Mouse (Mus musculus) lung, embryonic 14.5 days (tissue): Measurements from ENCODE around the gene Arhgef10l. TPM values are rescaled to one million over a fixed set of nuclear protein-coding genes. Genes with fewer than 3 reads are reported as not detected.
A peak's percentile ranks its signal among the peaks of the same experiment; 100 is the strongest.

Experiments
- ATAC-seq: fragments of 200-750 bp; cut with Nextera tagmentation; 2 replicates; pipeline ENCODE4 v1.8.0; 2017; ENCODE audit warnings: mild to moderate bottlenecking, moderate TSS enrichment, moderate library complexity; ENCODE audit not compliant: insufficient read depth
- DNase-seq: peaks from one replicate; pipeline ENCODE4 v3.0.0-alpha.2; 2015
- H3K27ac ChIP-seq: fragments of 300-500 bp; sonication (generic); 2 replicates; pipeline ENCODE4 v1.5.1; 2014; ENCODE audit warnings: low read depth, mild to moderate bottlenecking, moderate library complexity
- H3K27me3 ChIP-seq: fragments of 300-500 bp; sonication (generic); 2 replicates; pipeline ENCODE4 v1.6.1; 2014; ENCODE audit warnings: low read length, control low read depth; ENCODE audit not compliant: insufficient read depth
- H3K36me3 ChIP-seq: fragments of 300-500 bp; sonication (generic); 2 replicates; pipeline ENCODE4 v1.6.1; 2014; ENCODE audit warnings: control low read depth; ENCODE audit not compliant: insufficient read depth
- H3K4me1 ChIP-seq: fragments of 300-500 bp; sonication (generic); 2 replicates; pipeline ENCODE4 v1.6.1; 2014; ENCODE audit warnings: antibody characterized with exemption, control low read depth; ENCODE audit not compliant: insufficient read depth
- H3K4me2 ChIP-seq: fragments of 300-500 bp; sonication (generic); 2 replicates; pipeline ENCODE4 v1.6.1; 2014; ENCODE audit warnings: mild to moderate bottlenecking
- H3K4me3 ChIP-seq: fragments of 300-500 bp; sonication (generic); 2 replicates; pipeline ENCODE4 v1.5.1; 2014; ENCODE audit warnings: low read depth, low read length
- H3K9ac ChIP-seq: fragments of 300-500 bp; sonication (generic); 2 replicates; pipeline ENCODE4 v1.6.1; 2014
- H3K9me3 ChIP-seq: fragments of 300-500 bp; sonication (generic); 2 replicates; pipeline ENCODE4 v1.6.1; 2016; ENCODE audit warnings: low read depth, low read length, control low read depth
- CTCF ChIP-seq: IDR thresholded peaks from 2 replicates; pipeline ENCODE4 v1.5.1; 2016; ENCODE audit warnings: antibody characterized with exemption, low read depth
- WGBS: fragments of 180-500 bp; shearing (Covaris S2); extraction: QIAGEN DNeasy Blood & Tissue Kit; methylation state at CpG from one replicate; pipeline ENCODE4 v1.1.7; 2014; 5-methylcytosine and 5-hydroxymethylcytosine counted together
- polyA plus RNA-seq: library from polyadenylated mRNA; unstranded; fragments of >200 nt; fragmentation: Nextera tagmentation; extraction: Ambion mirVana; gene quantifications from 2 replicates; pipeline ENCODE4 v1.2.1, GENCODE M21; 2014

Gene Arhgef10l
- polyA plus RNA-seq, 1 experiment from 2014 or later: 16.1 TPM

GRCm38 (mm10) chr4:140598846-140599245 lies 67.0 kb downstream of the Arhgef10l start:
- no peak overlapping the region for H3K4me3 ChIP-seq
- no peaks in the 10 kb centered on the region for H3K4me1 ChIP-seq
- peaks cover 16% of the 10 kb centered on the region; the same call in 1 of the 2 replicates for H3K36me3 ChIP-seq
- DNase-seq: no peak
- no peak overlapping the region for H3K9ac ChIP-seq
- ATAC-seq: no peak
- no peaks in the 10 kb centered on the region for H3K27me3 ChIP-seq
- no peak overlapping the region for H3K4me2 ChIP-seq
- WGBS: 66% methylated on average over 5 of the region's 5 CpGs
- TF ChIP-seq CTCF: no peak
- no peak overlapping the region for H3K27ac ChIP-seq
- no peaks in the 10 kb centered on the region; the same call in 1 of the 2 replicates for H3K9me3 ChIP-seq

GRCm38 (mm10) chr4:140597928-140598327 lies 67.9 kb downstream of the Arhgef10l start:
- H3K27me3 ChIP-seq: no peaks in the 10 kb centered on the region
- H3K27ac ChIP-seq: no peak overlapping the region
- H3K9ac ChIP-seq: no peak overlapping the region
- H3K4me3 ChIP-seq: no peak overlapping the region
- no peaks in the 10 kb centered on the region; the same call in 1 of the 2 replicates for H3K9me3 ChIP-seq
- no peak for TF ChIP-seq CTCF
- WGBS: 90% methylated on average over 6 of the region's 6 CpGs
- no peak overlapping the region for H3K4me2 ChIP-seq
- peaks cover 19% of the 10 kb centered on the region; the same call in 1 of the 2 replicates for H3K36me3 ChIP-seq
- ATAC-seq: no peak
- H3K4me1 ChIP-seq: no peaks in the 10 kb centered on the region
- no peak for DNase-seq

GRCm38 (mm10) chr4:140597378-140597777 lies 68.4 kb downstream of the Arhgef10l start:
- no peak overlapping the region for H3K9ac ChIP-seq
- no peaks in the 10 kb centered on the region for H3K4me1 ChIP-seq
- 94% methylated on average over 5 of the region's 5 CpGs for WGBS
- no peak for TF ChIP-seq CTCF
- H3K36me3 ChIP-seq: 0 out of 2 replicates have a peak, but pooled peaks cover 19% of the 10 kb centered on the region
- H3K27ac ChIP-seq: no peak overlapping the region
- no peak overlapping the region for H3K4me3 ChIP-seq
- no peaks in the 10 kb centered on the region; the same call in 1 of the 2 replicates for H3K9me3 ChIP-seq
- no peaks in the 10 kb centered on the region for H3K27me3 ChIP-seq
- ATAC-seq (no peak), DNase-seq (no peak)
- H3K4me2 ChIP-seq: no peak overlapping the region

- H3K4me1 ChIP-seq: no peaks in the 10 kb centered on the region
- no peak for ATAC-seq
- H3K27me3 ChIP-seq: no peaks in the 10 kb centered on the region
- peaks cover 26% of the 10 kb centered on the region; the same call in 1 of the 2 replicates for H3K36me3 ChIP-seq
- TF ChIP-seq CTCF: no peak
- no peaks in the 10 kb centered on the region; the same call in 1 of the 2 replicates for H3K9me3 ChIP-seq
- H3K4me3 ChIP-seq: no peak overlapping the region
- H3K27ac ChIP-seq: no peak overlapping the region
- no peak overlapping the region for H3K9ac ChIP-seq
- no peak for DNase-seq
- H3K4me2 ChIP-seq: no peak overlapping the region
- 82% methylated on average over 14 of the region's 14 CpGs for WGBS
Observed at GRCm38 (mm10) chr4:140593771-140594505, 71.9 kb downstream of the Arhgef10l start.

- H3K4me3 ChIP-seq: no peak overlapping the region
- no peaks in the 10 kb centered on the region; the same call in 1 of the 2 replicates for H3K9me3 ChIP-seq
- ATAC-seq: no peak
- 64% methylated on average over 16 of the region's 16 CpGs for WGBS
- H3K36me3 ChIP-seq: peaks cover 28% of the 10 kb centered on the region; the same call in 1 of the 2 replicates
- TF ChIP-seq CTCF: no peak
- no peak for DNase-seq
- no peaks in the 10 kb centered on the region for H3K27me3 ChIP-seq
- H3K4me1 ChIP-seq: no peaks in the 10 kb centered on the region
- no peak overlapping the region for H3K9ac ChIP-seq
- H3K27ac ChIP-seq: no peak overlapping the region
- no peak overlapping the region for H3K4me2 ChIP-seq
Observed at GRCm38 (mm10) chr4:140592990-140593770, 72.6 kb downstream of the Arhgef10l start.

- H3K27ac ChIP-seq: no peak overlapping the region
- H3K9me3 ChIP-seq: no peaks in the 10 kb centered on the region; the same call in 1 of the 2 replicates
- DNase-seq: peak; percentile 96
- peaks cover 23% of the 10 kb centered on the region; the same call in 1 of the 2 replicates for H3K36me3 ChIP-seq
- TF ChIP-seq CTCF: peak; percentile 89
- no peak overlapping the region for H3K9ac ChIP-seq
- ATAC-seq: peak; percentile 67; the same call in 1 of the 2 replicates
- H3K4me2 ChIP-seq: no peak overlapping the region
- H3K27me3 ChIP-seq: no peaks in the 10 kb centered on the region
- H3K4me3 ChIP-seq: no peak overlapping the region
- no peaks in the 10 kb centered on the region for H3K4me1 ChIP-seq
- WGBS: 25% methylated on average over 11 of the region's 11 CpGs
Observed at GRCm38 (mm10) chr4:140592217-140592759, 73.5 kb downstream of the Arhgef10l start.
